Mouse (Mus musculus): ENCODE measurements around the gene Bcas3.

GRCm38 (mm10) chr11:85799456-85799855, 446.5 kb downstream of the Bcas3 start:
- TF ChIP-seq CTCF (IDR thresholded peaks at IDR 0.05; ENCODE audit: low read depth, low read length) (no peak), POLR2A (IDR thresholded peaks at IDR 0.05; ENCODE audit: insufficient read depth, low read length) (no peak), EP300 (IDR thresholded peaks at IDR 0.05; ENCODE audit: insufficient read depth, low read depth, low read length) (no peak)
